Mouse (Mus musculus): ENCODE data around the gene Cyp46a1.

The Cyp46a1 gene

GRCm38 (mm10) chr12:108403957-108404356, 69.8 kb downstream of the Cyp46a1 start:
- DNase-seq: no peak

- DNase-seq: no peak
These were observed 74.9 kb downstream of the Cyp46a1 start for GRCm38 (mm10) chr12:108409100-108409499.

GRCm38 (mm10) chr12:108410416-108411208, 76.4 kb downstream of the Cyp46a1 start:
- peak; percentile 44 to 48 for DNase-seq
